Mouse (Mus musculus) ovary, postnatal 14 days (tissue): ENCODE results near the gene Xrra1.
A peak's percentile ranks its signal among the peaks of the same experiment; 100 is the strongest.

Experiments used
- DNase-seq: peaks from one replicate; pipeline ENCODE4 v3.0.0; 2022; ENCODE audit warnings: low spot score

The Xrra1 gene

DNA sequence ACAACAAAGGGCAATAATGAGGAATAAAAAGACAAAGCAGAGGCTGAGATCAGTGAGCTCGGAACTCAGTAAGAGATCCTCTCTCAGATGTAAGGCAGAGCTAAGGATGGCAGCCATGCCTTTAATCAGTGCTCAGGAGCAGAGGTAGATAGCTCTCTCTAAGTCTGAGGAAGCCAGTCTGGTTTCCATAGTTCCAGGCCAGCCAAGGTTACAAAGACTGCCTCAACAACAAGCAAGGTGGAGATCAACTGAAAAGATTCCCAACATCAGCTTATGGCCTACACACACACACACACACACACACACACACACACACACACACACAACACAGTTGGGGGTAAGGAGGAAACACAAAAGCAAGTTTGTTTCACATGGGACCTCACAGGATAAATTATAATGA is 7.8 kb upstream of the Xrra1 start:
- no peak for DNase-seq

- no peak for DNase-seq
Measured at GRCm38 (mm10) chr7:99851618-99852017, 7.3 kb upstream of the Xrra1 start.

- no peak for DNase-seq
Measured at GRCm38 (mm10) chr7:99853350-99853749, 5.6 kb upstream of the Xrra1 start.

DNA sequence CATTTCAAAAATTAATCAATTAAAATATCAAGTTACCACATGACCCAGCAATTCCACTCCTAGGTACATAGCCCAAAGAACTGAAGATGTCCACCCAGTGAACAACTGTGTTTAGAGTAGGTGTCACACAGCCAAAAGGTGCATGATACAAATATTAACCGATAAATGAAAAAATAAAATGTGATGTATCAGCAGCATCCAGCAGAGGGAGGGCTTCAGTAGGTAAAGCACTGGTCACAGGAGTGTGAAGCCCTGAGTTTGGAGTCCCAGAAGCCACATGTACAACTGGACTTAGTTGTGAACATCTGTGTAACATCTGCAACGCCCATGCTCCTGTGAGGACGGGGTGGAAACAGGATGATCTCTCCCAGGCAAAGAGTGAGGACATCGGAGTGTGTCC is 4.6 kb upstream of the Xrra1 start:
- no peak for DNase-seq

DNA sequence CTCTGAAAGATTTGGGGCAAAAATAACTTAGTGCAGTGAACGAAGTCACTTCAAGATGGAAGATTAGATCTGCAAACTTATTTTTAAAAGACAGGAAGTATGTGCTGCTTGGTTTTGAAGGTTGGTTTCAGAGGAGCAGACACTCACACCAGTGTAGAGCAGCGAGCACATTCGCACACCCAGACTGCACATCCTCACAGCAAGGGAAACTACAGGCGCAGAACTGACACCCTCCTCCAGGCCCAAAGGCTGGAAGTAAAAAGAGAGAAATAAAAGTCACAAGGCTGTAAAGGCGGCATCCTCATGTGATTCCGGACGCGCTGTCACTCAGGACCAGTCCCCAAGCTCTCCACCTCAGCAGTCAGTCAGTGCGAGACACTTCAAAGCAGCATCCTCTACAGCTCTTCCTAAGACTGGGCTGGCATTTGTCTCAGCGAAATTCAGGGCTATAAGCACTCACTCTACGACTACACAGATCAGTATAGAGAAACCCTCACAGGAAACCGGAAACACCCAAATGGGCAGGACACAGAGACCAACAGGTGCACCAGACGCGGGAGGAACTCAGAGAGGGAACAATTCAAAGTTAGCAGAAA is 2.6 kb upstream of the Xrra1 start:
- no peak for DNase-seq

DNA sequence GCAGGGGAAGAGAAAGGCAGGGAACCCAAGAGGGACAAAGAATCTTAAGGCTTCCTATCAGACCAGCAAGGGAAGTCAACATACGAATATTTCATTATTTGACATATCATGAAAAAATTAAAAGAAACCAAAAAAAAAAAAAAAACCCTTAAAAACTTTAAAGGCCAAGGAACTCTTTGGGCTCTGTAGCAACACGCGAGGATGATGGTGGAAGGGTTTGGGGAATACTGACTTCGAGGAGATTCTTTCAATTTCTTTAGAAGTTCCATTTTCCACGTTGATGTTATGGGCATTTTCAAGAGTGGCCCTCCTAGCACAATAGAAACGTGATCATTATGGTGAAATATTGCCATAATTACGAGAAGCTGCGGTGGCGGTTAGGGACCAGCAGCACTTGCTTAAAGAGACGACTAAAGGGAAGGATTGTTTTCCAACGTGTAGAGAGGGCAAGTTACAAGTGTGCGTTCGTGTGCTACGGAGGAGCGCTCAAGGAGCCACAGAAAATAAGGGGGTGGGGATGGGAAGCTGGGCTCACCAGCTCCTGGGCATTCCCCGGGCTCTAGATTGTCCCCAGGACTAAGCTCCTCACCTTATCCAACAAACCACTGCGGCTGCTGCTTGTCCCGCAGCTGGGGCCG is 622 bp upstream of the Xrra1 start:
- DNase-seq = no peak

DNA sequence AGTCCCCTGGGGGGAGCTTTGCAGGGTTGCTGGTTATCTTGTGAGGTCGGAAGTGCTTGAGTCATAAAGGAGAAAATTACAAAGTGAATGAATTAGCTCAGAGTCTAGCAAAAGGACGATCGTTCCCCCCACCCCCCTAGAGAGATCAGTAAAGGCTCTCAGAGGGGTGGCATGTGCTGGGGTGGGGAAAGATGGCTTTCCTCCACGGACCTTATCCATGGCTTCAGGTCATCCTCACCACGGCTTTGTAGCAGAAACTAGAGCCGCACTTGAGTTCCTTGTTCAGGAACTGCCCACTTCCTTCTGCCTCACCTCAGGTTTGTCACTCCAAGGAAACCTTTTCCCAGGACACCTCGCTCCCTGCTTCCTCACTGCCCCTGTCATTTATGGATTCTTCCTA is 4.4 kb downstream of the Xrra1 start, which contains the start of gene Spcs2:
Gene Spcs2 (minus strand): TSS at position 101 of the 400 bp plus-strand sequence.
- DNase-seq = no peak

DNA sequence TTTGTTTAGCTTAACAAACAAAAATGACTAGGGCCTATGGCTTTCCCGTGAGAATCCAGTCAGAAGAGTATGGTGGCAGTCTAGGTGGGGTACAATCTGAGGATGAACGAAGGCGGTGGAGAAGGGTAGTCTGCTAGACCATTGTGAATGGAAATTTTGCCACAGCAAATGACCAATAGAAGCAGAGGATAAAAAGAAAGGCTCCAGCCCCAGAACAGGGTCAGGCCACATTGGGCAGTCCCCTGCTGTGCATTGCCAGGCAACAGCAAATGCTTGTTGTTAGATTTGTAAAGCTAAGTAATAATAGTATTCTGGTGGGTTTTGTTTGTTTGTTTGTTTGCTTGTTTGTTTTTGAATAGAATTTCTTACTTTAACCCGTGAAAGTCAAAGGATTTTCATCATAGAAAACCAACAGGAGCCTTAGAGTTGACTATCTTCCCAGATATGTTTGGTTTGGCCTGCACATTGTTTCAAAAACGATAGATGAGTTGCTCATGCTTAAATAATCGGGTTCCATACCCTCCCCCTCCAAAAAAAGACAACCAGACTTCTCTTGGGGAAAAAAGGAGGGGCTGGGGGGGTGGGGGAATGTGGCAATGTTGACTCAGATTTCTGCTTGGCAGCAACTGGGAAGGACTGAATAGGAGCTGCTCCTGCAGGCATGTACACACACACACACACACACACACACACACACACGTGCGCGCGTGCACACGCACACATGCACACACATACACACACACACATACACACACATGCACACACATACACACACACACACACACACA is 5.5 kb downstream of the Xrra1 start:
- no peak for DNase-seq

- DNase-seq = no peak
Measured at GRCm38 (mm10) chr7:99865219-99865618, 6.3 kb downstream of the Xrra1 start.

GRCm38 (mm10) chr7:99869296-99869695 is 10.4 kb downstream of the Xrra1 start:
- no peak for DNase-seq

DNA sequence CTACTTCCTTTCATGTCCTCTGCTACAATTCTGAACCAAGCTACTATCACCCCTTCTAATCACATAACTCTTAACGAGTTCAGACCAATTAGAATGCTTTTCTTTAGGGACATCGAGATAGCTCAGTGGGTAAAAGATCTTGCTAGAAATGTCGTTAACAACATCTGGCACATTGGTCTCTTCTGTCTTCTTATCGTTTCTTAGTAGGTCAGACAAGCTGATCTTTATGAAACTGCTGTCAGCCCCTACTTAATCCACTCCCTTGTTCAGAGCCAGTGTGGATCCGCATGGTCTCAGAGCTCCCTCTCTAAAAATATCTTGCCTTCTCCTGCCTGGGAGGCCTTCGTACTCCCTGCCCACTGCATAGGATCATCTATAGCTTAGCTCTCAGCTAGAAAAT is 15.0 kb downstream of the Xrra1 start:
- no peak for DNase-seq

DNA sequence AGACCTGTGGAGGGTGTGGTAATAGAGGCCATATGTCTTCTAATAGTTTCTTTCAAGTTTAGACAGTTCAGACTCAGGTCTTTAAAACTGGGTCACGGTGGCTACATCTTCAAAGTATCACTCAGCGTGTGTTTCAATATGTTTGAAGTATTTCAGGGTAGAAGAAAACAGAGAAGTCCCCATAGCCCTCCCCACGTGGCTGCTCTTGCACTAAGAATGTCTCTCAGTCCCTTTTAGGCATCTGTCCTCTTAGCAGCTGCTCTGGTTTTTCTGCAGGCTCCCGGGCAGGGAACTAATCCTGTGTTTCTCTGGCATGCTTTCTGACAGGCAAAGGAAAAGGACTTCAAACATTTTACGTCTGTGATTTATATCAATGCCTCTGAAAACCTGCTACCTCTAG is 17.0 kb downstream of the Xrra1 start:
- no peak for DNase-seq

GRCm38 (mm10) chr7:99876345-99876744 is 17.4 kb downstream of the Xrra1 start:
- DNase-seq = peak; percentile 73

- no peak for DNase-seq
Measured at GRCm38 (mm10) chr7:99878254-99878653, 19.3 kb downstream of the Xrra1 start.

- DNase-seq = no peak
Measured at GRCm38 (mm10) chr7:99887230-99887735, 28.4 kb downstream of the Xrra1 start.

DNA sequence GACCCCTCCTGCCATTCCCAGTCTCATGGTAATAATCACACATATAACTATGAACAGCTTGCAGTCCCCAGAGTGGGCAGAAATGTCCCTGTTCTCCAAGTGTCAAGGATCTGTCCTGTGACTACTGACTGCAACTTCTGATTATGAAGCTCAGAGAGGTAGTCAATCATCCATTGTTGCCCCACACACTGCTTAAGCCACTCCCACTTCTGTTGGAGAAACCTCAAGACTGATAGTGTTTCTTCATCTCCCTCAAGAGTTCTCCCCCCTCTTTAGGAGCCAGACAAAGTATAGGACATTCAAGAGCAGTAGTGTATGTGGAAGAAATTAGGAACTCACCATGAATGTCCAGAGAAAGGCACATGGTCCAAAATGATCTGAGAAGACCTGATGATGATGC is 28.8 kb downstream of the Xrra1 start:
- DNase-seq = no peak

DNA sequence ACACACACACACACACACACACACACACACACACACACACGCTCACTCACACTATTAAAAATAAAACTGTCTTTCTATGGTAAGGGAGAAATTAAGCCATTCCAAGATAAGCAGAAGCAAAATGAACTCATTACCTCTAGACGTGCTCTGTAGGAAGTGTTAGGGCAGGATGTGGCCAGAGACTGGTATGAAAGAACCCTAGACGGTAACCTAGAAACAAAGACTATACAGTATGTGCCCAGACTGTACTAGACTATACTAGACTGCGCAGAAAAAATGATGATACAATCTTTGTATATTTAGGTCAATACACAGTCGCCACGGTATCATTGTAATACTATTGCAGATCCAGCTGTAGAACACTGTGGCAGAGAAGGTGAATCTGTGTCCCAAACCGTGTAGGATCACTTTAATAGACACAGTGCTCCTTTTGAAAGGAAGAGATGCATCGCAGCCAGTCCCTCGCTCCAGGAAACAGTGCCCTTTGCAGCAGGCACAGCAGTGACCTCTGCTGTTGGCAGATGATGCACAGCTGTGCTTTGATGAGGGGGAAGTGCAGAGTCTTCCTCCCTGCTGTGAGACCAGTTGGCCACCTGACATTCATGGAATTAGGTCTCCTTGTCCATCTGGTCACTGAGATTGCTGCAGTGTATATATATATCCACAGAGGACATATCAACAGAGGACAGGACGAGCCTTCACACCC is 30.4 kb downstream of the Xrra1 start:
- DNase-seq = no peak

DNA sequence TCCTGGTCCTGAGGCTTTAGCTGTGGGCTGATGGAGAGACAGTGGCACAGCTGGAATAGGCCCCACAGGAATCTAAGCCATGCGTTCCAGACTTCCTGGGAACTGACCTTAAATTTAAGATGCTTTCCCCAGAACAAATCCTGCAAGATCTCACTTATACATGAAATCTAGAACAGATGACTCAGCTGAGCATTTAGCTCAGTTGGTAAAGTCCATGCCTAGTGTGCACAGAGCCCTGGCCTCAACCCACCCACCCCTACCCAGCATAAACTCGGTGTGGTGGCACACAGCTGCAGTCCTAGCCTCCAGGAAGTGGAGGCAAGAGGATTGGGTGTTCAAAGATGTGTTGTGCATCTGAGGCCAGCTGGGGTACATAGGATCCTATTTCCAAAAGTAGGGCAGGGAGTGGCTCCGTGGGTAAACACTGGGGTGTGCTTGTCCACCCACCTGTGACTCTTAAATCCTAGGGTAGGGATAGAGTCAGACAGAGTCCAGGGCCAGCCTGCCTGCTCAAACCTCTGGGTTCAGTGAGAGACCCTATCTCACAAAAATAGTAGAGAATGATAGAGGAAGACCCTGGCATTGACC is 31.3 kb downstream of the Xrra1 start:
- no peak for DNase-seq

- no peak for DNase-seq
Measured at GRCm38 (mm10) chr7:99891471-99891870, 32.6 kb downstream of the Xrra1 start.

DNA sequence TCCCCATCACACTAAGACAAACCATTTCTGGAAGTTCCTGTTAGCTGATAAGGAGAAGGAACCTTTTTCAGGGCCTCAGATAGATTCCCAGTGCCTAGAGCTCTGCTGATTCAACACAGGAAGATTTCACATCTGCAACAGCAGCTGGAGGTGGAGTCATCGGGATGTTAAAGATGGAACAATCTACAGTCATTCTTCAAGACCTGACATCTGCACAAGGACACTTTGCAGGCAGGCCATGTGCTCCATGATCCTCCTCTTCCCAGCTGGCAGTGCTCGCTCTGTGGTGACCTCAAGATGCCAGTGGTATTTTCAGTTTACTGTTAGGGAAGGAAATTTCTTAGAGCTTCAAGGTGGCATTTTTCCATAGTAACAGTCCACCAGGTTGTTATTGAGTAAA is 33.4 kb downstream of the Xrra1 start:
- DNase-seq = no peak

GRCm38 (mm10) chr7:99893967-99894366 is 35.1 kb downstream of the Xrra1 start:
- no peak for DNase-seq

GRCm38 (mm10) chr7:99894478-99894877 is 35.6 kb downstream of the Xrra1 start:
- DNase-seq = no peak
